Mouse (Mus musculus) lung, embryonic 14.5 days (tissue): Measurements from ENCODE around the gene Mphosph10. TPM values are rescaled to one million over a fixed set of nuclear protein-coding genes. Genes with fewer than 3 reads are reported as not detected.

Source experiments
- ATAC-seq: fragments of 200-750 bp; cut with Nextera tagmentation; 2 replicates; pipeline ENCODE4 v1.8.0; 2017; ENCODE audit warnings: mild to moderate bottlenecking, moderate TSS enrichment, moderate library complexity; ENCODE audit not compliant: insufficient read depth
- DNase-seq: peaks from one replicate; pipeline ENCODE4 v3.0.0-alpha.2; 2015
- H3K27ac ChIP-seq: fragments of 300-500 bp; sonication (generic); 2 replicates; pipeline ENCODE4 v1.5.1; 2014; ENCODE audit warnings: low read depth, mild to moderate bottlenecking, moderate library complexity
- H3K27me3 ChIP-seq: fragments of 300-500 bp; sonication (generic); 2 replicates; pipeline ENCODE4 v1.6.1; 2014; ENCODE audit warnings: low read length, control low read depth; ENCODE audit not compliant: insufficient read depth
- H3K36me3 ChIP-seq: fragments of 300-500 bp; sonication (generic); 2 replicates; pipeline ENCODE4 v1.6.1; 2014; ENCODE audit warnings: control low read depth; ENCODE audit not compliant: insufficient read depth
- H3K4me1 ChIP-seq: fragments of 300-500 bp; sonication (generic); 2 replicates; pipeline ENCODE4 v1.6.1; 2014; ENCODE audit warnings: antibody characterized with exemption, control low read depth; ENCODE audit not compliant: insufficient read depth
- H3K4me2 ChIP-seq: fragments of 300-500 bp; sonication (generic); 2 replicates; pipeline ENCODE4 v1.6.1; 2014; ENCODE audit warnings: mild to moderate bottlenecking
- H3K4me3 ChIP-seq: fragments of 300-500 bp; sonication (generic); 2 replicates; pipeline ENCODE4 v1.5.1; 2014; ENCODE audit warnings: low read depth, low read length
- H3K9ac ChIP-seq: fragments of 300-500 bp; sonication (generic); 2 replicates; pipeline ENCODE4 v1.6.1; 2014
- H3K9me3 ChIP-seq: fragments of 300-500 bp; sonication (generic); 2 replicates; pipeline ENCODE4 v1.6.1; 2016; ENCODE audit warnings: low read depth, low read length, control low read depth
- CTCF ChIP-seq: IDR thresholded peaks from 2 replicates; pipeline ENCODE4 v1.5.1; 2016; ENCODE audit warnings: antibody characterized with exemption, low read depth
- WGBS: fragments of 180-500 bp; shearing (Covaris S2); extraction: QIAGEN DNeasy Blood & Tissue Kit; methylation state at CpG from one replicate; pipeline ENCODE4 v1.1.7; 2014; 5-methylcytosine and 5-hydroxymethylcytosine counted together
- polyA plus RNA-seq: library from polyadenylated mRNA; unstranded; fragments of >200 nt; fragmentation: Nextera tagmentation; extraction: Ambion mirVana; gene quantifications from 2 replicates; pipeline ENCODE4 v1.2.1, GENCODE M21; 2014

The Mphosph10 gene
- polyA plus RNA-seq, 1 experiment from 2014 or later = 43.4 TPM

DNA sequence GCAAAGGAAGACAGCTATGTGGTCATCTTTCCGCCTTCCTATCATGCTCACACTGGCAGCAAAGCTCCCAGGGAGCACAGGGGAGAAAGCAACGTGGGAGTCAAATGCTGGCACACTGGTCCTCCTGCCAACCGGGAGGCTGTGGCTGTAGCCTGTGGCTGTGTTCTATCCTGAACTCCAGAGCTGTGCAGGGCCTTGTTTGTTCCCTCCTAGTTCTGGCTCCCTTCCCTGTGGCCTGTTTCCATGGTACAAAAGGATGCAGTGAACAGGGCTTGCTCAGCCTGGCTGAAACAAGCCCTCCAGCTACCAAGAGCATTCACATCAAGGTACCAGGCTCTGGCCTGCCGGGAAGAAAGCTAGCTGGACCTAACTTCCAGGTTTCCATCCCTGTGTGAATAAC lies 41.0 kb downstream of the Mphosph10 start:
- H3K4me1 ChIP-seq = no peaks in the 10 kb centered on the region
- no peak overlapping the region for H3K27ac ChIP-seq
- 78% methylated on average over 4 of the region's 4 CpGs for WGBS
- H3K9ac ChIP-seq = no peak overlapping the region
- no peaks in the 10 kb centered on the region for H3K27me3 ChIP-seq
- H3K4me3 ChIP-seq = no peak overlapping the region
- ATAC-seq (no peak), DNase-seq (no peak)
- no peak for TF ChIP-seq CTCF
- H3K9me3 ChIP-seq = no peaks in the 10 kb centered on the region
- H3K4me2 ChIP-seq = no peak overlapping the region
- peaks cover 40% of the 10 kb centered on the region for H3K36me3 ChIP-seq

GRCm38 (mm10) chr7:64349147-64349861 lies 42.8 kb downstream of the Mphosph10 start:
- H3K4me3 ChIP-seq = no peak overlapping the region
- TF ChIP-seq CTCF = no peak
- no peak overlapping the region for H3K9ac ChIP-seq
- H3K27me3 ChIP-seq = no peaks in the 10 kb centered on the region
- H3K36me3 ChIP-seq = peaks cover 44% of the 10 kb centered on the region
- H3K27ac ChIP-seq = no peak overlapping the region
- H3K4me2 ChIP-seq = no peak overlapping the region
- DNase-seq = peak; percentile 46
- 77% methylated on average over 15 of the region's 15 CpGs for WGBS
- no peaks in the 10 kb centered on the region for H3K9me3 ChIP-seq
- H3K4me1 ChIP-seq = no peaks in the 10 kb centered on the region
- peak; percentile 44; the same call in 1 of the 2 replicates for ATAC-seq

DNA sequence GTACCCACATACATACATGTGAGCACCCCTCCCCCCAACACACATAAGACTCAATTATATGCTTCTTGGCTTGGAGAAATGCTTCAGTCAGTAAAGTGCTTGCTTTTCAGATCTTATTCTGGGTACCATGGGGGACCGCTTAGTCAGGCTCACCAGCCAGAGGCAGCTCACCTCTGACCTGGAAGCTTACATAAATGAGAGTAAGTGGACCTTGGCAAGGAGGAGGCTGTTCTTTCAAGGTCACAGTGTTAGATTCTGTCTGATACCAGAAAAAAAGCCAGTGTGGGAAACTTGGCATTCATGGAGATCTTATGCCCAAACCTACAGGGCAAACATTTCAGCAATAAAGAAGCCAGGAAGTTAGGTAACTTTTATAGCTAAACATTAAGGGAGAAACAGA lies 44.3 kb downstream of the Mphosph10 start:
- Histone ChIP-seq H3K9me3 (no peaks in the 10 kb centered on the region), H3K9ac (no peak overlapping the region), H3K4me3 (no peak overlapping the region), H3K4me1 (no peaks in the 10 kb centered on the region), H3K27me3 (no peaks in the 10 kb centered on the region), H3K4me2 (no peak overlapping the region), H3K27ac (no peak overlapping the region), H3K36me3 (peaks cover 32% of the 10 kb centered on the region)
- TF ChIP-seq CTCF = no peak
- DNase-seq (no peak), ATAC-seq (no peak)
- 88% methylated on average over 1 of the region's 1 CpGs for WGBS

DNA sequence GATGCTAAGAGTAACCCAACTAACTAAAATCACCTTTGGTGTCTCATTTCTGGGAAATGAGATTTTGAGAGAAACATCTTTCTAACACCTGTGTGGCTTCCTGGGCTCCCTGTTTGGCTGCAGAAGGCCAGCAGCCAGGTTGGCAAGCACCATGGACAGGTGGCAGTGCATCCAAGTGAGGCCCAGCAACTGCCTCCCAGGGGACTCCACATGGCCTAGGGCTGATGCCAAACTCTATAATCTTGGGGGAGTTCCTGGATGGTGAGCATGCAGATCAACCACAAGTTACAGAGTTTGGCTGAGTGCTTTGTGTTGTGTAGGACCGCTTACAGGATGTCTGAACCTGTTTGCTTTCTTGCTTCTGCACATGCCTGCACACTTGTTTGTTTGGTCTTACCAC lies 59.4 kb downstream of the Mphosph10 start:
- 100% methylated on average over 1 of the region's 1 CpGs for WGBS
- H3K27me3 ChIP-seq = no peaks in the 10 kb centered on the region
- H3K36me3 ChIP-seq = peaks cover 49% of the 10 kb centered on the region
- no peak overlapping the region for H3K4me2 ChIP-seq
- H3K9me3 ChIP-seq = no peaks in the 10 kb centered on the region
- DNase-seq (no peak), ATAC-seq (no peak)
- no peak overlapping the region for H3K27ac ChIP-seq
- H3K4me3 ChIP-seq = no peak overlapping the region
- H3K9ac ChIP-seq = no peak overlapping the region
- no peak for TF ChIP-seq CTCF
- no peaks in the 10 kb centered on the region for H3K4me1 ChIP-seq

- Histone ChIP-seq H3K9me3 (no peaks in the 10 kb centered on the region), H3K4me2 (no peak overlapping the region), H3K4me1 (no peaks in the 10 kb centered on the region), H3K9ac (no peak overlapping the region), H3K27ac (no peak overlapping the region), H3K27me3 (no peaks in the 10 kb centered on the region), H3K36me3 (peaks cover 35% of the 10 kb centered on the region; the same call in 1 of the 2 replicates), H3K4me3 (no peak overlapping the region)
- no peak for TF ChIP-seq CTCF
- ATAC-seq (no peak), DNase-seq (no peak)
- WGBS = 86% methylated on average over 3 of the region's 3 CpGs
Observed at GRCm38 (mm10) chr7:64331309-64331708, 60.8 kb downstream of the Mphosph10 start.

GRCm38 (mm10) chr7:64327486-64327885 lies 64.6 kb downstream of the Mphosph10 start:
- no peak overlapping the region for H3K4me2 ChIP-seq
- no peak overlapping the region for H3K4me3 ChIP-seq
- H3K27me3 ChIP-seq = no peaks in the 10 kb centered on the region
- no peak overlapping the region for H3K9ac ChIP-seq
- TF ChIP-seq CTCF = no peak
- H3K27ac ChIP-seq = no peak overlapping the region
- no peaks in the 10 kb centered on the region for H3K9me3 ChIP-seq
- DNase-seq (no peak), ATAC-seq (no peak)
- 86% methylated on average over 4 of the region's 4 CpGs for WGBS
- H3K4me1 ChIP-seq = no peaks in the 10 kb centered on the region
- peaks cover 19% of the 10 kb centered on the region; the same call in 1 of the 2 replicates for H3K36me3 ChIP-seq

DNA sequence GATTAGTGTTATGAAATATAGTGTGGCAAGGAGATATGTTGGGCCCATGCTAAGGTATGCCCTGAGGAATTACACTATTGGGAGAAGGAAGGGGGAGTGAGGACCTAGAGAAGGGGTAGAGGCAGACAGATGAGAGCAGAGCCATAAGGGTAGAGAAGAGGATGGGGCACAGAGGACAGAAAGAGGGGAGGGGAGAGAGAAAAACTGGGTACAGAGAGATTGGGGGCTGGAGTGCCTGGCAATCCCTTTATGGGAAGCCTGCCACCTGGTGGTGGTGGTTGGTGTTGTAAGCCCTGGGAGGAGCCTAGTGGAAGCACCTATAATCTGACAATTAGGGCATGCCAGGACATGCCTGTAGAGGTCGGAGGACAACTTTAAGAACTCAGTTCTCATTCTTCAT lies 65.2 kb downstream of the Mphosph10 start:
- peak; percentile 81 for TF ChIP-seq CTCF
- H3K27ac ChIP-seq = no peak overlapping the region
- H3K4me1 ChIP-seq = no peaks in the 10 kb centered on the region
- ATAC-seq (peak; percentile 52; the same call in 1 of the 2 replicates), DNase-seq (peak; percentile 83)
- H3K4me2 ChIP-seq = no peak overlapping the region
- peaks cover 19% of the 10 kb centered on the region; the same call in 1 of the 2 replicates for H3K36me3 ChIP-seq
- WGBS = 14% methylated on average over 1 of the region's 1 CpGs
- H3K27me3 ChIP-seq = no peaks in the 10 kb centered on the region
- no peaks in the 10 kb centered on the region for H3K9me3 ChIP-seq
- no peak overlapping the region for H3K9ac ChIP-seq
- H3K4me3 ChIP-seq = no peak overlapping the region

Other genes starting within 250 kb of the Mphosph10 start
- not detected in 2 replicates for gene Trpm1, start 238.4 kb downstream of the Mphosph10 start, polyA plus RNA-seq
- gene Mtmr10, start 104.6 kb downstream of the Mphosph10 start, polyA plus RNA-seq = 12.0 and 12.9 TPM in 2 replicates
- 4.8 and 5.0 TPM in 2 replicates for gene Fan1, start 18.2 kb downstream of the Mphosph10 start, polyA plus RNA-seq
- 54.8 and 56.8 TPM in 2 replicates for gene Mcee, start 339 bp upstream of the Mphosph10 start, polyA plus RNA-seq
- 2.5 and 3.8 TPM in 2 replicates for gene Apba2, start 109.4 kb upstream of the Mphosph10 start, polyA plus RNA-seq